Mouse (Mus musculus): ENCODE data around the gene Zfp346. TPM values are rescaled to one million over a fixed set of nuclear protein-coding genes. Genes with fewer than 3 reads are reported as not detected.

Gene Zfp346
- polyA plus RNA-seq, 1 experiment = not detected

GRCm38 (mm10) chr13:55099726-55100478 is 5.2 kb upstream of the Zfp346 start, which contains the start of gene Uimc1:
Gene Uimc1 (minus strand): TSS chr13:55100300.
- TF ChIP-seq CTCF (IDR thresholded peaks at IDR 0.05; ENCODE audit: insufficient read depth, low read depth, low read length) (0 out of 2 replicates have a peak, but pooled peaks have one; percentile 18), POLR2A (IDR thresholded peaks at IDR 0.05; ENCODE audit: insufficient read depth, low read depth, low read length) (peak; percentile 84)
- WGBS = under 1% methylated on average over 80 of the region's 81 CpGs
- peak within 1 kb of the TSS; percentile 63 for H3K4me3 ChIP-seq (ENCODE audit: insufficient read depth, low read depth, low read length)
- H3K27ac ChIP-seq (ENCODE audit: insufficient read depth, low read depth, low read length) = peak within 1 kb of the TSS; percentile 27; the same call in 1 of the 2 replicates
- peaks cover 3% of the 10 kb centered on the region; the same call in 1 of the 2 replicates for H3K4me1 ChIP-seq (ENCODE audit: control insufficient read depth, insufficient read depth, low read length)

GRCm38 (mm10) chr13:55101627-55102026 is 3.5 kb upstream of the Zfp346 start:
- H3K4me3 ChIP-seq (ENCODE audit: insufficient read depth, low read depth, low read length) = no peak overlapping the region
- peaks cover 6% of the 10 kb centered on the region for H3K4me1 ChIP-seq (ENCODE audit: control insufficient read depth, insufficient read depth, low read length)
- no peak overlapping the region for H3K27ac ChIP-seq (ENCODE audit: insufficient read depth, low read depth, low read length)
- no peak for TF ChIP-seq CTCF (IDR thresholded peaks at IDR 0.05; ENCODE audit: insufficient read depth, low read depth, low read length)
- TF ChIP-seq POLR2A (IDR thresholded peaks at IDR 0.05; ENCODE audit: insufficient read depth, low read depth, low read length) = no peak
- 94% methylated on average over 11 of the region's 11 CpGs for WGBS

GRCm38 (mm10) chr13:55102366-55102765 is 2.7 kb upstream of the Zfp346 start:
- H3K27ac ChIP-seq (ENCODE audit: insufficient read depth, low read depth, low read length) = no peak overlapping the region
- peaks cover 6% of the 10 kb centered on the region for H3K4me1 ChIP-seq (ENCODE audit: control insufficient read depth, insufficient read depth, low read length)
- no peak overlapping the region for H3K4me3 ChIP-seq (ENCODE audit: insufficient read depth, low read depth, low read length)
- 95% methylated on average over 3 of the region's 3 CpGs for WGBS
- no peak for TF ChIP-seq POLR2A (IDR thresholded peaks at IDR 0.05; ENCODE audit: insufficient read depth, low read depth, low read length)
- TF ChIP-seq CTCF (IDR thresholded peaks at IDR 0.05; ENCODE audit: insufficient read depth, low read depth, low read length) = no peak

DNA sequence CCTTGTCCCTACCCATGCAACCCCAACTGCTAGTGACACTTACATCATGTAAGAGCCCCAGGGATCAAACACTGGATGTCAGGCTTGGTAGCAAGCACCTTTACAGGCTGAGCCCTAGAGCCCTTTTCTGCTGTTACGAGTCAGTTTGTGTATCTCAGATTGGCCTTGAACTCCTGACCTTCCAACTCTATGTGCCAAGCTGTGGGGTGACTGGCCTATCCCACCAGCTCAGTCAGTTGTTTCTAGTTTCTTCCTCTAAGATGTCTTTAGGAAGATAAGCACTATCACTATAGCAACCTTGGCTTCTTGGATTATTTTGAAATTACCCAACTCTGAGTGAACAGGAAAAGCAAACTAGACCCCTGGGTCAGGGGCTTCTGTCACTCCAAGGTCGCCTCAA is 1.8 kb upstream of the Zfp346 start:
- Histone ChIP-seq H3K4me3 (ENCODE audit: insufficient read depth, low read depth, low read length) (no peak overlapping the region), H3K4me1 (ENCODE audit: control insufficient read depth, insufficient read depth, low read length) (peaks cover 11% of the 10 kb centered on the region), H3K27ac (ENCODE audit: insufficient read depth, low read depth, low read length) (no peak overlapping the region)
- WGBS = 72% methylated on average over 2 of the region's 2 CpGs
- TF ChIP-seq CTCF (IDR thresholded peaks at IDR 0.05; ENCODE audit: insufficient read depth, low read depth, low read length) = no peak
- no peak for TF ChIP-seq POLR2A (IDR thresholded peaks at IDR 0.05; ENCODE audit: insufficient read depth, low read depth, low read length)

- Histone ChIP-seq H3K4me3 (ENCODE audit: insufficient read depth, low read depth, low read length) (peak overlapping the region; percentile 86), H3K27ac (ENCODE audit: insufficient read depth, low read depth, low read length) (no peak overlapping the region), H3K4me1 (ENCODE audit: control insufficient read depth, insufficient read depth, low read length) (peaks cover 8% of the 10 kb centered on the region)
- WGBS = 12% methylated on average over 8 of the region's 8 CpGs
- TF ChIP-seq CTCF (IDR thresholded peaks at IDR 0.05; ENCODE audit: insufficient read depth, low read depth, low read length) (no peak), POLR2A (IDR thresholded peaks at IDR 0.05; ENCODE audit: insufficient read depth, low read depth, low read length) (no peak)
Measured at GRCm38 (mm10) chr13:55105953-55106691, 1.0 kb downstream of the Zfp346 start.

DNA sequence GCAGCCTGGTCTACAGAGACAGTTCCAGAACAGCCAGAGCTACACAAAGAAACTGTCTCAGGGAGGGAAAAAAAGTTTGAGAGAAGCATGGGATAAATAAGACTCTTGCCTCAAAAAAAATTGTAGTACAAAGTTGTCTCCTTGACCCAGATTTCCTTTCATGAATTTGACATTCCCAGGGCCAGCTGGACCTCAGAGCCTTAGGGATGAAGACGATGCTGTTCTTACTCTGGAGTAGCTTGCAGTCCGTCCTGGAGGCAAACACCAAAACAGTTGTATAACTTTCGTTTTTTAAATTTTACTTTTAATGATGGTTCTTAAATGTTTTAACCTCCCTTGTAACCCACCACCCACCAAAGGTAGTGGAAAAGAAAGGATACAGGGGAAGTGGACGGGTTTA is 2.0 kb downstream of the Zfp346 start:
- H3K4me1 ChIP-seq (ENCODE audit: control insufficient read depth, insufficient read depth, low read length) = peaks cover 8% of the 10 kb centered on the region
- 93% methylated on average over 4 of the region's 4 CpGs for WGBS
- TF ChIP-seq POLR2A (IDR thresholded peaks at IDR 0.05; ENCODE audit: insufficient read depth, low read depth, low read length) = no peak
- no peak for TF ChIP-seq CTCF (IDR thresholded peaks at IDR 0.05; ENCODE audit: insufficient read depth, low read depth, low read length)
- H3K27ac ChIP-seq (ENCODE audit: insufficient read depth, low read depth, low read length) = no peak overlapping the region
- no peak overlapping the region for H3K4me3 ChIP-seq (ENCODE audit: insufficient read depth, low read depth, low read length)

DNA sequence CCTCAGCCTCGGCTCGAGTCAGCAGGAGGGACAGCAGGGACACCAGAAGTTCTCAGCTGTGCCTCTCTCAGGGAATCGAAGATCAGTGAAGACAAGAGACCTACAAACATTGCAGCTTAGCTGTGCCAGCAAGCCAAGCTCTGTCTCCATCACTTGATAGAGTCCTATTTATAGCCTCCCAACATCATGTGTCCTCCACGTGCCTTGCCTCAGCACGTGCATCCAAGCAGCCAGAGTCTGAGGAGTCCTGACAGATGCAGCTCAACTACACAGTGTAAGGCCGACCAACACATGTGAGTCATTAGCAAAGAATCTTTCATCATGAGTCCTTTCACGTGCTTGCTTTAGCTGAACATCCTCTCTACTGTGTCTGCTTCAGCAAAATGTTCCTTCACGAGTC is 2.6 kb downstream of the Zfp346 start:
- TF ChIP-seq POLR2A (IDR thresholded peaks at IDR 0.05; ENCODE audit: insufficient read depth, low read depth, low read length) = no peak
- TF ChIP-seq CTCF (IDR thresholded peaks at IDR 0.05; ENCODE audit: insufficient read depth, low read depth, low read length) = no peak
- Histone ChIP-seq H3K4me1 (ENCODE audit: control insufficient read depth, insufficient read depth, low read length) (peaks cover 8% of the 10 kb centered on the region), H3K27ac (ENCODE audit: insufficient read depth, low read depth, low read length) (no peak overlapping the region), H3K4me3 (ENCODE audit: insufficient read depth, low read depth, low read length) (no peak overlapping the region)
- 69% methylated on average over 8 of the region's 8 CpGs for WGBS

GRCm38 (mm10) chr13:55114375-55114774 is 9.3 kb downstream of the Zfp346 start:
- TF ChIP-seq CTCF (IDR thresholded peaks at IDR 0.05; ENCODE audit: insufficient read depth, low read depth, low read length) (no peak), POLR2A (IDR thresholded peaks at IDR 0.05; ENCODE audit: insufficient read depth, low read depth, low read length) (no peak)
- WGBS = 93% methylated on average over 6 of the region's 6 CpGs
- H3K4me3 ChIP-seq (ENCODE audit: insufficient read depth, low read depth, low read length) = no peak overlapping the region
- peaks cover 9% of the 10 kb centered on the region for H3K4me1 ChIP-seq (ENCODE audit: control insufficient read depth, insufficient read depth, low read length)
- no peak overlapping the region for H3K27ac ChIP-seq (ENCODE audit: insufficient read depth, low read depth, low read length)

GRCm38 (mm10) chr13:55124903-55125302 is 19.8 kb downstream of the Zfp346 start:
- no peak overlapping the region for H3K4me3 ChIP-seq (ENCODE audit: insufficient read depth, low read depth, low read length)
- no peak for TF ChIP-seq POLR2A (IDR thresholded peaks at IDR 0.05; ENCODE audit: insufficient read depth, low read depth, low read length)
- TF ChIP-seq CTCF (IDR thresholded peaks at IDR 0.05; ENCODE audit: insufficient read depth, low read depth, low read length) = no peak
- no peaks in the 10 kb centered on the region for H3K4me1 ChIP-seq (ENCODE audit: control insufficient read depth, insufficient read depth, low read length)
- no peak overlapping the region for H3K27ac ChIP-seq (ENCODE audit: insufficient read depth, low read depth, low read length)
- 85% methylated on average over 6 of the region's 6 CpGs for WGBS

Data from olfactory bulb, adult 2 months (tissue).